27 mouse cellular contexts compared by ENCODE assay signal in the genomic region with DNA sequence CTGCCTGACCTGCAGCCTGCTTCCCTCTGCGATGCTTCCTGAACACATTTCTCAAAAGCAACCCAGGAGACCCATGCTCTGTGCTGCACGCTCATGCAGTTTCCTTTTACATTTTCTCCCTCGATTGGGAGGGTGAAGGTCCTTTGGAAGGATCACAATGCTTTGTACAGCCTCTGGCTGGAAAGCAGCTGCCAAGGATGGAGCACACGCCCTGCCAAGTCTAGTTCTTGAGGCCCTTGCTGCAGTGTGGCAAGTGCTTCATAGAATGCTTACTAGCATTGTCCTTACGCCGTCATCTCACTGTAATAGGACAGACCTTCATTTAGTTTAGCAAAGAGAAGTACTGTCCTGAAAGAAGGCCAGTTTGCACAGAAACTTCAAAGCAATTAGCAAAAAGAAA. TPM values are rescaled to one million over a fixed set of nuclear protein-coding genes. Genes with fewer than 3 reads are reported as not detected.
DNase-seq lines count a peak whose midpoint lies in the region; ATAC-seq lines count a peak whose summit lies in the region.
"Had no signal": no experiment of that assay in that cellular context is flagged by ENCODE, and none has a peak within 500 bp of the region (broad histone marks: within the 10 kb centered on the region; RNA-seq: fewer than 3 reads in every experiment).

No protein-coding gene starts in this region.

- H3K4me1 ChIP-seq in forebrain, embryonic 14.5 days (ENCODE audit: control insufficient read depth, insufficient read depth, low read length) = no peaks in the 10 kb centered on the region
- H3K4me1 ChIP-seq in forebrain, embryonic 16.5 days (replicated peaks; ENCODE audit: control insufficient read depth, insufficient read depth, low read length) = no peaks in the 10 kb centered on the region
- H3K4me1 ChIP-seq in limb, embryonic 12.5 days (replicated peaks) = peaks cover 18% of the 10 kb centered on the region
- H3K4me1 ChIP-seq: hindbrain, embryonic 15.5 days; liver, embryonic 15.5 days; lung, embryonic 15.5 days had no signal

- no peaks in the 10 kb centered on the region for H3K36me3 ChIP-seq in forebrain, embryonic 14.5 days (ENCODE audit: control insufficient read depth, insufficient read depth, low read length)
- no peaks in the 10 kb centered on the region for H3K36me3 ChIP-seq in forebrain, embryonic 16.5 days (ENCODE audit: control insufficient read depth, insufficient read depth)
- H3K36me3 ChIP-seq in limb, embryonic 12.5 days = peaks cover 29% of the 10 kb centered on the region
- H3K36me3 ChIP-seq: embryonic facial prominence, embryonic 13.5 days; hindbrain, embryonic 15.5 days; liver, embryonic 15.5 days; lung, embryonic 15.5 days had no signal

- no peak overlapping the region for H3K4me3 ChIP-seq in forebrain, embryonic 14.5 days (ENCODE audit: low read depth, low read length)
- H3K4me3 ChIP-seq in forebrain, embryonic 16.5 days (replicated peaks; ENCODE audit: low read length) = no peak overlapping the region
- H3K4me3 ChIP-seq in limb, embryonic 12.5 days (replicated peaks) = no peak overlapping the region
- H3K4me3 ChIP-seq: embryonic facial prominence, embryonic 13.5 days; erythroblast, embryonic 14.5 days; hindbrain, embryonic 15.5 days; layer of hippocampus, adult 2 months; liver, embryonic 15.5 days; lung, embryonic 15.5 days; myocyte had no signal

- no peaks in the 10 kb centered on the region for H3K9me3 ChIP-seq in forebrain, embryonic 14.5 days (replicated peaks; ENCODE audit: control insufficient read depth, low read length)
- H3K9me3 ChIP-seq in forebrain, embryonic 16.5 days (ENCODE audit: control insufficient read depth, low read length) = no peaks in the 10 kb centered on the region
- no peaks in the 10 kb centered on the region for H3K9me3 ChIP-seq in limb, embryonic 12.5 days
- H3K9me3 ChIP-seq: embryonic facial prominence, embryonic 13.5 days; hindbrain, embryonic 15.5 days; liver, embryonic 15.5 days; lung, embryonic 15.5 days had no signal

- H3K4me2 ChIP-seq in forebrain, embryonic 14.5 days (ENCODE audit: low read length) = no peak overlapping the region
- no peak overlapping the region for H3K4me2 ChIP-seq in forebrain, embryonic 16.5 days (ENCODE audit: low read length)
- H3K4me2 ChIP-seq in limb, embryonic 12.5 days = no peak overlapping the region
- H3K4me2 ChIP-seq: embryonic facial prominence, embryonic 13.5 days; heart, embryonic 11.5 days; hindbrain, embryonic 15.5 days; liver, embryonic 15.5 days; lung, embryonic 15.5 days had no signal

- ATAC-seq in forebrain, embryonic 14.5 days = peak; percentile 50; the same call in 1 of the 2 replicates
- no peak for ATAC-seq in forebrain, embryonic 16.5 days
- no peak for ATAC-seq in limb, embryonic 12.5 days (ENCODE audit: insufficient number of reproducible peaks, insufficient read depth, low FRiP score, low TSS enrichment, low read depth)

- DNase-seq in adrenal gland, adult 2 months = peak; percentile 57
- no peak for DNase-seq in adrenal gland, adult 18-20 months (ENCODE audit: low spot score in 2 of 2)
- peak; percentile 50 for DNase-seq in forebrain, embryonic 14.5 days (ENCODE audit: low spot score)
- DNase-seq in testis, postnatal 14 days (ENCODE audit: low spot score) = peak; percentile 19
- no peak for DNase-seq in testis, postnatal 10 days (ENCODE audit: low spot score)
- DNase-seq in gastrocnemius, postnatal 36 days = no peak
- DNase-seq: cerebellum, adult 8-10 months; gastrocnemius, postnatal 10 days; heart, adult 11 months; kidney, adult 9 months; kidney, postnatal 14 days; lung, postnatal 4 days; midbrain, embryonic 14.5 days; right cerebral cortex, adult 18-20 months; right cerebral cortex, postnatal 4 days; thymus, adult 18-20 months; thymus, postnatal 4 days had no signal

- peak overlapping the region; percentile 39; the same call in 1 of the 2 replicates for H3K27ac ChIP-seq in forebrain, embryonic 14.5 days (ENCODE audit: low read depth, low read length)
- H3K27ac ChIP-seq in forebrain, embryonic 16.5 days (ENCODE audit: low read length) = no peak overlapping the region
- H3K27ac ChIP-seq in limb, embryonic 12.5 days = peak overlapping the region; percentile 72
- H3K27ac ChIP-seq: embryonic facial prominence, embryonic 13.5 days; hindbrain, embryonic 15.5 days; layer of hippocampus, adult 2 months; liver, embryonic 15.5 days; lung, embryonic 15.5 days had no signal

- WGBS in forebrain, embryonic 14.5 days = 49% methylated on average over 6 of the region's 6 CpGs
- WGBS in forebrain, embryonic 16.5 days = 39% methylated on average over 6 of the region's 6 CpGs
- 49% methylated on average over 6 of the region's 6 CpGs for WGBS in limb, embryonic 12.5 days

- no peak overlapping the region for H3K9ac ChIP-seq in forebrain, embryonic 14.5 days (ENCODE audit: low read length)
- H3K9ac ChIP-seq in forebrain, embryonic 16.5 days (replicated peaks; ENCODE audit: low read depth, low read length) = no peak overlapping the region
- H3K9ac ChIP-seq in limb, embryonic 12.5 days (replicated peaks) = no peak overlapping the region
- H3K9ac ChIP-seq: embryonic facial prominence, embryonic 13.5 days; hindbrain, embryonic 15.5 days; liver, embryonic 15.5 days; lung, embryonic 15.5 days had no signal

- intact Hi-C loops in gastrocnemius, postnatal 36 days (cut with DNase I) = no loop called here

- no peaks in the 10 kb centered on the region for H3K27me3 ChIP-seq in forebrain, embryonic 14.5 days (replicated peaks; ENCODE audit: control insufficient read depth, insufficient read depth, low read length)
- no peaks in the 10 kb centered on the region for H3K27me3 ChIP-seq in forebrain, embryonic 16.5 days (replicated peaks; ENCODE audit: control insufficient read depth, insufficient read depth, low read length)
- no peaks in the 10 kb centered on the region for H3K27me3 ChIP-seq in limb, embryonic 12.5 days
- H3K27me3 ChIP-seq: embryonic facial prominence, embryonic 13.5 days; hindbrain, embryonic 15.5 days; liver, embryonic 15.5 days; lung, embryonic 15.5 days had no signal

RNA-seq across cellular contexts. Expression of gene Fancf, which starts 37.0 kb away (rescaled TPM):
- total RNA-seq in adrenal gland, adult 2 months (2021) = 1 to 10 TPM; 8.2 to 10.0 TPM
- 15.1 and 21.6 TPM in 2 replicates for polyA plus RNA-seq in adrenal gland, adult 2 months (2012; rRNA removed)
- 1 to 10 TPM; 8.1 to 9.5 TPM for total RNA-seq in adrenal gland, adult 18-20 months (2021)
- polyA plus RNA-seq in forebrain, embryonic 14.5 days (2014; fragmentation: Nextera tagmentation; extraction: Ambion mirVana) = 6.4 and 7.3 TPM in 2 replicates
- 8.5 and 9.4 TPM in 2 replicates for polyA plus RNA-seq in forebrain, embryonic 16.5 days (2015; fragmentation: Nextera tagmentation; extraction: Ambion mirVana)
- 27.0 and 27.2 TPM in 2 replicates for polyA plus RNA-seq in limb, embryonic 12.5 days (2016; fragmentation: Nextera tagmentation; extraction: Ambion mirVana)
- total RNA-seq in gastrocnemius, postnatal 36 days (2021) = 1 to 10 TPM; 1.3 to 1.5 TPM

RNA-seq across cellular contexts. Expression of gene Gas2, which starts 37.3 kb away (rescaled TPM):
- total RNA-seq in adrenal gland, adult 2 months (2021) = 10 to 100 TPM; 36.2 to 45.1 TPM
- 12.2 and 12.6 TPM in 2 replicates for polyA plus RNA-seq in adrenal gland, adult 2 months (2012; rRNA removed)
- 10 to 100 TPM; 32.3 to 49.9 TPM for total RNA-seq in adrenal gland, adult 18-20 months (2021)
- polyA plus RNA-seq in forebrain, embryonic 14.5 days (2014; fragmentation: Nextera tagmentation; extraction: Ambion mirVana) = 14.9 and 17.2 TPM in 2 replicates
- polyA plus RNA-seq in forebrain, embryonic 16.5 days (2015; fragmentation: Nextera tagmentation; extraction: Ambion mirVana) = 15.8 and 17.8 TPM in 2 replicates
- 176 and 179 TPM in 2 replicates for polyA plus RNA-seq in limb, embryonic 12.5 days (2016; fragmentation: Nextera tagmentation; extraction: Ambion mirVana)
- total RNA-seq in gastrocnemius, postnatal 36 days (2021) = 1 to 10 TPM; 2.6 to 3.0 TPM

Comparison
In these comparisons a context has a peak if more than half of its experiments do, and no peak if none do; other contexts are left out.
1. DNase-seq: peak in adrenal gland, adult 2 months (single experiment), forebrain, embryonic 14.5 days (single experiment) and testis, postnatal 14 days (single experiment); none in adrenal gland, adult 18-20 months (0 of 2), testis, postnatal 10 days (single experiment) and gastrocnemius, postnatal 36 days (0 of 2).